Mouse (Mus musculus) midbrain, embryonic 11.5 days (tissue): ENCODE measurements at regions not wholly inside any gene's neighbourhood (a gene's known extent, or its start where the extent isn't known, plus 50 kb on each side); places are given as distances from the start of the nearest gene placed in this dataset.
A peak's percentile ranks its signal among the peaks of the same experiment; 100 is the strongest.

Experiments
- ATAC-seq: fragments of 200-750 bp; cut with Nextera tagmentation; 2 replicates; pipeline ENCODE4 v1.8.0; 2017; ENCODE audit warnings: moderate TSS enrichment, moderate library complexity; ENCODE audit not compliant: low FRiP score
- DNase-seq: peaks from one replicate; pipeline ENCODE4 v3.0.0; 2015; ENCODE audit warnings: low spot score; ENCODE audit errors: missing footprints
- H3K27ac ChIP-seq: fragments of 300-500 bp; sonication (generic); 2 replicates; pipeline ENCODE4 v1.5.1; 2014; ENCODE audit warnings: low read depth, low read length
- H3K27me3 ChIP-seq: fragments of 300-500 bp; sonication (generic); 2 replicates; pipeline ENCODE4 v1.6.1; 2014; ENCODE audit warnings: mild to moderate bottlenecking, low read length, moderate library complexity, mixed read lengths; ENCODE audit not compliant: control insufficient read depth, insufficient read depth
- H3K36me3 ChIP-seq: fragments of 300-500 bp; sonication (generic); 2 replicates; pipeline ENCODE4 v1.6.1; 2014; ENCODE audit warnings: mild to moderate bottlenecking, low read length, moderate library complexity, mixed read lengths; ENCODE audit not compliant: control insufficient read depth, insufficient read depth
- H3K4me1 ChIP-seq: fragments of 300-500 bp; sonication (generic); 2 replicates; pipeline ENCODE4 v1.6.1; 2014; ENCODE audit warnings: low read length; ENCODE audit not compliant: control insufficient read depth, insufficient read depth
- H3K4me2 ChIP-seq: fragments of 300-500 bp; sonication (generic); 2 replicates; pipeline ENCODE4 v1.6.1; 2014; ENCODE audit warnings: mild to moderate bottlenecking, moderate library complexity
- H3K4me3 ChIP-seq: fragments of 300-500 bp; sonication (generic); 2 replicates; pipeline ENCODE4 v1.5.1; 2014; ENCODE audit warnings: low read depth, low read length
- H3K9ac ChIP-seq: fragments of 300-500 bp; sonication (generic); 2 replicates; pipeline ENCODE4 v1.6.1; 2014; ENCODE audit warnings: low read length
- H3K9me3 ChIP-seq: fragments of 300-500 bp; sonication (generic); 2 replicates; pipeline ENCODE4 v1.6.1; 2016; ENCODE audit warnings: low read length; ENCODE audit not compliant: control insufficient read depth
- WGBS: fragments of 180-500 bp; shearing (Covaris S2); extraction: QIAGEN DNeasy Blood & Tissue Kit; methylation state at CpG from one replicate; pipeline ENCODE4 v1.1.7; 2014; 5-methylcytosine and 5-hydroxymethylcytosine counted together

- no peaks in the 10 kb centered on the region for H3K9me3 ChIP-seq
- ATAC-seq (no peak), DNase-seq (no peak)
- no peak overlapping the region for H3K27ac ChIP-seq
- no peak overlapping the region for H3K4me3 ChIP-seq
- H3K36me3 ChIP-seq, result no peaks in the 10 kb centered on the region
- no peaks in the 10 kb centered on the region for H3K4me1 ChIP-seq
- H3K4me2 ChIP-seq, result no peak overlapping the region
- 87% methylated on average over 4 of the region's 4 CpGs for WGBS
- H3K9ac ChIP-seq, result no peak overlapping the region
- no peaks in the 10 kb centered on the region for H3K27me3 ChIP-seq
Observed at GRCm38 (mm10) chr12:13114341-13114740, 134.7 kb downstream of the Ddx1 start.

- no peaks in the 10 kb centered on the region for H3K9me3 ChIP-seq
- ATAC-seq (no peak), DNase-seq (no peak)
- no peak overlapping the region for H3K27ac ChIP-seq
- WGBS, result 85% methylated on average over 3 of the region's 3 CpGs
- no peaks in the 10 kb centered on the region for H3K4me1 ChIP-seq
- H3K36me3 ChIP-seq, result no peaks in the 10 kb centered on the region
- no peak overlapping the region for H3K4me3 ChIP-seq
- no peak overlapping the region for H3K9ac ChIP-seq
- no peaks in the 10 kb centered on the region for H3K27me3 ChIP-seq
- H3K4me2 ChIP-seq, result no peak overlapping the region
Observed at GRCm38 (mm10) chr12:13106931-13107330, 142.1 kb downstream of the Ddx1 start.

DNA sequence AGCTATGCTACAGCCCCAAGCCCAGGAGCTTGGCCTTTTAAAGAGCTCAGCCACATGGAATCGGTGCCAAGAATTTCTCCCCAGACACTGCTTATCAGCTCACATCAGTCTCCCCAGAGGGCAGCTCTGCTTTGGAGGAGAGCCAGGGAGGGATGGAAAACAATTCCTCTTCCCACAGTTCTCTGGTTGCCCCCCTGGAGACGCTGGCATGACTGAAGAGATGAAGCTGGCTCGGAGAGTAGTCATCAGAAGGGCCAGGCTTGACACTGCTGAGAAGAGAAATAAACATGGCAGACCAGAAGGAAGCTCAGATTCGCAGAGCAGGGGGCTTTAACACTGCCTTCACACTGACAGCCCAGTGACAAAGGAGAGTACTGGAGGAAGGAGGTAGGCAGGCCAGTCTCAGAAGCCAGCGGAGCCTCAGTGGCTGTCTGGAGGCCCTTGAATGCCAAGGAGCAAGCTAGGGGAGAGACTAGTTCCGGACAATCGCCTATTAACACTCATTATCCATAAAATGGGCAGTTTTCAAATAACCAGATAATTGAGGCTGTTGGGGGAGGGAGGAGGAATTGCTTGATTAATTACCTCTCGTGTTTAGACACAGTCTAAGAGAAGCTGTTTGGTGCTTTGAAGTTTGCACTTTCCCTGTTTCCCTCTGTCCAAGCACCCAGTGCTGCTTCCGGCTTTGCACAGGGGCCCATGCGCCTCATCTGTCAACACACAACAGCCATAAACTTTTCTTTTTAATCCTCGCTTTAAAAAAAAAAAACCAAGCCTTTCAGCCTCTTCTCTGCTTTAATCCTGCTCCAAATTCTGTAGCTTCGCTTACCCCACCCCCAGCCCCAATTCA, 148.3 kb downstream of the Ddx1 start:
- 42% methylated on average over 12 of the region's 12 CpGs for WGBS
- Histone ChIP-seq H3K4me1 (peaks cover 7% of the 10 kb centered on the region; the same call in 1 of the 2 replicates), H3K4me3 (no peak overlapping the region), H3K27me3 (no peaks in the 10 kb centered on the region), H3K4me2 (no peak overlapping the region), H3K27ac (no peak overlapping the region), H3K9me3 (no peaks in the 10 kb centered on the region), H3K9ac (no peak overlapping the region), H3K36me3 (no peaks in the 10 kb centered on the region)
- DNase-seq, result no peak
- ATAC-seq, result 0 out of 2 replicates have a peak, but pooled peaks have one; percentile 42

DNA sequence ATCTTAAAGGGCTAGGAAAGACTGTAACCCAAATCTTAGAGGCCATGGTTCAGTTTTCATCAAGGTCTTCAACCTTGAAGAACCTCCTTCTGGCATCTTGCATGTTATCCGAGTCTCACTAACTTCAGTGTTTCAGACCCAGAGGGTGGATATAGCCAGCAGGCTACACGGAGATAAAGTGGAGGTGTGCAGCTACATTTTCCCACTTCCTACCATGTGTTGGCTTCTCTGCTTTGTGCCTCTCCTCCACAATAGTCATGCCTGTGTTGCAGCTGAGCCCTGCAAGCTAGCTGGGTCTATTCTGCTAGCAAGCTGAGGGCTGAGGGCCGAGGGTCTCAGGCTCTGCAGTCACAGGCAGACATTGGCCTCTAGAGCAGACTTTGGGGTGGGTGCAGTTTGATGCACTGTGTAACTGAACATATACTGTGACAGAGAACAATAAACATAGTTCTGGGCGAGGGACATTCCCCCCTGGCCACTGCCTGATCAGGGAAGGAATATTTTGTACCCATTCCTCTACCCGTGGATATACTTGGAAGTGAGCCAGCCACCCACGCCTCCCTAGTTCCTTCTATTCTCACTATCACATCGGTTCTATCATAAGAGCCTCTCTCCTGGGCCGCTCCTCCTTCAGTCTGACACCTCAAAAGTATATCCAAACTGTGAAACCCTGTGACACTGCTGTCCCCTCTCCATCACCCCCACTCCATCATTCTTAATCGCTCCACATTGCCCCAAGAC, 152.6 kb upstream of the Mycn start:
- no peaks in the 10 kb centered on the region for H3K4me1 ChIP-seq
- no peak overlapping the region for H3K9ac ChIP-seq
- H3K27ac ChIP-seq, result no peak overlapping the region
- no peaks in the 10 kb centered on the region for H3K27me3 ChIP-seq
- 87% methylated on average over 9 of the region's 9 CpGs for WGBS
- no peak overlapping the region for H3K4me2 ChIP-seq
- no peak overlapping the region for H3K4me3 ChIP-seq
- no peaks in the 10 kb centered on the region for H3K9me3 ChIP-seq
- no peak for ATAC-seq
- DNase-seq, result no peak
- no peaks in the 10 kb centered on the region for H3K36me3 ChIP-seq

DNA sequence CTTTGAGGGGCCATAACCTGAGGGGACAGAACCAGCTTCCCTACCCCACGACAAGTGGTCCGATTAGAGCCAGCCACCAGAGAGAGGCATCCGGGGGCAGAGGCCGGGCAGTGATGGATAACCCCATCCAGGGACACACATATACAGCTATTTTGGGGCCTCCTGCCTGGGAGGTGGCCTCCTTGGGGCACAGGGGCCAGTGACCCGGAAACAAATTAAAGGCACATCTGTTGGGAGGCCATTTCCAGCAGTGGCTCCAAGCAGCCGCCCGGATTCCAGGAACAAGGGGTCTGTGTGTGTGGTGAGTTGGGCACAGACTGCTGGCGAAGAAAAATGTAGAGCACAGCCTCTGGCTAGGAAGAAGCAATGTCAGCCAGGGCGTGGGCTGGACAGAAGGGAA, 144.2 kb upstream of the Mycn start:
- ATAC-seq, result no peak
- no peak overlapping the region for H3K27ac ChIP-seq
- peak; percentile 49 for DNase-seq
- H3K9me3 ChIP-seq, result no peaks in the 10 kb centered on the region
- no peaks in the 10 kb centered on the region for H3K36me3 ChIP-seq
- H3K4me2 ChIP-seq, result no peak overlapping the region
- H3K9ac ChIP-seq, result no peak overlapping the region
- no peak overlapping the region for H3K4me3 ChIP-seq
- H3K4me1 ChIP-seq, result no peaks in the 10 kb centered on the region
- H3K27me3 ChIP-seq, result no peaks in the 10 kb centered on the region
- WGBS, result 77% methylated on average over 9 of the region's 9 CpGs

- Histone ChIP-seq H3K27me3 (no peaks in the 10 kb centered on the region), H3K36me3 (no peaks in the 10 kb centered on the region), H3K9me3 (no peaks in the 10 kb centered on the region), H3K9ac (no peak overlapping the region), H3K4me3 (no peak overlapping the region), H3K4me2 (no peak overlapping the region), H3K4me1 (no peaks in the 10 kb centered on the region), H3K27ac (no peak overlapping the region)
- peak; percentile 47 for DNase-seq
- WGBS, result 95% methylated on average over 6 of the region's 6 CpGs
- ATAC-seq, result no peak
Observed at GRCm38 (mm10) chr12:13085484-13085883, 143.8 kb upstream of the Mycn start.

DNA sequence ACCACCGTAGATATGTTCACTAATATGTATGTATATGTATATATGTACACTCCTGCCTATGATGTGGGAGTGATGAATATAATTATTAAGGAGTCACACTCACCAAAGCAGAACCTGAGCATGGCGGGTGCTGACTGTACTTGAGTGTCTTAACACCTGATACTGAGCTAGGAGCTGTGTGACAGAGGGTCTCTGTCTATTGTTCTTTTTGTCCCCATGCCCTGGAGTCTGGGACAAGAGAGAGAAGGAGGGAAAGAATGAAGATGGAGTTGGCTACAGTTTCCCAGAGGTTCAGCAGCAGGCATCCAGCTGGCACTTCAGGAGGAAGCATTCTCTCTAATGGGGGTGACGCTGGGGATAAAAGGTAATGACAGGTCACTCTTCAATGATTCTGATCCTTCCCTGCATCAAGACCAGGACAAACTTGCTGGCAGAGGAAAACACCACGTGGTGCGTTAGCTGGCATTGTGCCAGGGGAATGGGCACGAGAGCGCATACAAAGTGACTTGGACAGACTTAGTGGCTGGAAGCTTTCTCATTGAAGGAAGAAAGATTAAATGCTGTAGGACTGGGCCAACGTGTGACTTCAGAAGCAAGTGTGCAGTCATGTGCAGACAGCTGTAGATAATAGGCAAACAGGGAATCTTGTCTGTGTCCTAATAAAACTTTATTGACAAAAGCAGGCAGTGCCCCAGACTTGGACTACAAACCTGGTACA, 141.8 kb upstream of the Mycn start:
- Histone ChIP-seq H3K4me3 (no peak overlapping the region), H3K27me3 (no peaks in the 10 kb centered on the region), H3K27ac (no peak overlapping the region), H3K9ac (no peak overlapping the region), H3K4me2 (no peak overlapping the region), H3K36me3 (no peaks in the 10 kb centered on the region), H3K9me3 (no peaks in the 10 kb centered on the region), H3K4me1 (no peaks in the 10 kb centered on the region)
- ATAC-seq, result peak; percentile 54; the same call in 1 of the 2 replicates
- 76% methylated on average over 8 of the region's 8 CpGs for WGBS
- DNase-seq, result peak; percentile 80

GRCm38 (mm10) chr12:13080791-13081190, 139.1 kb upstream of the Mycn start:
- ATAC-seq (no peak), DNase-seq (peak; percentile 57)
- Histone ChIP-seq H3K36me3 (no peaks in the 10 kb centered on the region), H3K4me3 (no peak overlapping the region), H3K9ac (no peak overlapping the region), H3K27ac (no peak overlapping the region), H3K4me2 (no peak overlapping the region), H3K27me3 (no peaks in the 10 kb centered on the region), H3K4me1 (no peaks in the 10 kb centered on the region), H3K9me3 (no peaks in the 10 kb centered on the region)
- 76% methylated on average over 5 of the region's 5 CpGs for whole genome bisulfite sequencing

DNA sequence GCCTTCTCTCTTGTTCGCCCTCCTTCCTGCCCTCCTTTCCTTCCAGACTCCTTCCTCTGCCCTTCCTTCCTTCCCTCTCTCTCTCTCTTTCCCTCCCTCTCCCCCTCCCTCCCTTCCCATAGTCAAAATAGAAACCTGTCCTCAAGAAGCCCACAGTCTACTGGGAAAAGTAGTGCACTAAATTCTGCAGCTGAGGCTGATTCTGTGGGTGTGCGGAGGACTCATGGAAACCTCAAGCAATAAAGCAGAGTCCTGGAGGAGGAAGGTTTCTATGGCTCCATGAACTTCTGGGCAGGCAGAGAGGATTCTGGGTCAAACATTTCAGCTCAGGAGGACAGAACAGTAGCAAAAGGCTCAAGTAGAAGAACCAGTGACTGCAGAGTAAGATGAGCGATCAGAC, 138.1 kb upstream of the Mycn start:
- Histone ChIP-seq H3K4me3 (no peak overlapping the region), H3K27me3 (no peaks in the 10 kb centered on the region), H3K27ac (no peak overlapping the region), H3K36me3 (no peaks in the 10 kb centered on the region), H3K4me1 (no peaks in the 10 kb centered on the region), H3K9ac (no peak overlapping the region), H3K4me2 (no peak overlapping the region), H3K9me3 (no peaks in the 10 kb centered on the region)
- DNase-seq (no peak), ATAC-seq (no peak)
- 97% methylated on average over 3 of the region's 3 CpGs for WGBS
